In genomic region chr16:13585234-13585633, GRCm38 (mm10) we compare ENCODE assay signal across 15 mouse cellular contexts.
DNase-seq lines count a peak whose midpoint lies in the region; ATAC-seq lines count a peak whose summit lies in the region.
"Had no signal": no experiment of that assay in that cellular context is flagged by ENCODE, and none has a peak within 500 bp of the region (broad histone marks: within the 10 kb centered on the region; RNA-seq: fewer than 3 reads in every experiment).

No protein-coding gene starts in this region.

- DNase-seq in embryonic facial prominence, embryonic 14.5 days (ENCODE audit: low spot score): peak; percentile 12
- no peak for DNase-seq in embryonic facial prominence, embryonic 10.5 days (ENCODE audit: low spot score)
- peak; percentile 19 for DNase-seq in layer of hippocampus, adult 9-11 months
- no peak for DNase-seq in layer of hippocampus, postnatal 10 days (ENCODE audit: low spot score in 2 of 2)
- DNase-seq in forebrain, embryonic 11.5 days (ENCODE audit: low spot score): no peak
- DNase-seq: cerebellum, adult 18-20 months; thymus, postnatal 36 days had no signal

- no peaks in the 10 kb centered on the region for H3K27me3 ChIP-seq in embryonic facial prominence, embryonic 14.5 days (replicated peaks; ENCODE audit: control insufficient read depth, insufficient read depth, low read length)
- no peaks in the 10 kb centered on the region for H3K27me3 ChIP-seq in embryonic facial prominence, embryonic 10.5 days (replicated peaks; ENCODE audit: low read depth, poor library complexity, severe bottlenecking)
- H3K27me3 ChIP-seq in kidney, embryonic 15.5 days: no peaks in the 10 kb centered on the region
- no peaks in the 10 kb centered on the region for H3K27me3 ChIP-seq in stomach, embryonic 15.5 days (replicated peaks)
- H3K27me3 ChIP-seq in forebrain, embryonic 11.5 days (ENCODE audit: control insufficient read depth, insufficient read depth, low read length): no peaks in the 10 kb centered on the region
- H3K27me3 ChIP-seq in liver, embryonic 12.5 days (replicated peaks): no peaks in the 10 kb centered on the region
- H3K27me3 ChIP-seq: CH12.LX had no signal

- H3K4me2 ChIP-seq in embryonic facial prominence, embryonic 14.5 days (ENCODE audit: low read depth, low read length): no peak overlapping the region
- no peak overlapping the region for H3K4me2 ChIP-seq in kidney, embryonic 15.5 days
- H3K4me2 ChIP-seq in stomach, embryonic 15.5 days: no peak overlapping the region
- no peak overlapping the region for H3K4me2 ChIP-seq in forebrain, embryonic 11.5 days (ENCODE audit: low read depth, low read length, severe bottlenecking)
- no peak overlapping the region for H3K4me2 ChIP-seq in liver, embryonic 12.5 days

- 70% methylated on average over 9 of the region's 9 CpGs for WGBS in embryonic facial prominence, embryonic 14.5 days
- 88% methylated on average over 9 of the region's 9 CpGs for WGBS in embryonic facial prominence, embryonic 10.5 days
- WGBS in kidney, embryonic 15.5 days: 40% methylated on average over 9 of the region's 9 CpGs
- WGBS in stomach, embryonic 15.5 days: 49% methylated on average over 9 of the region's 9 CpGs
- 87% methylated on average over 9 of the region's 9 CpGs for WGBS in forebrain, embryonic 11.5 days
- 71% methylated on average over 9 of the region's 9 CpGs for WGBS in liver, embryonic 12.5 days (ENCODE audit: insufficient replicate concordance)

- H3K4me3 ChIP-seq in embryonic facial prominence, embryonic 14.5 days (ENCODE audit: low read depth, low read length): no peak overlapping the region
- H3K4me3 ChIP-seq in embryonic facial prominence, embryonic 10.5 days: no peak overlapping the region
- no peak overlapping the region for H3K4me3 ChIP-seq in kidney, embryonic 15.5 days (replicated peaks)
- H3K4me3 ChIP-seq in stomach, embryonic 15.5 days (replicated peaks): no peak overlapping the region
- H3K4me3 ChIP-seq in forebrain, embryonic 11.5 days (ENCODE audit: low read depth, low read length): no peak overlapping the region
- no peak overlapping the region for H3K4me3 ChIP-seq in liver, embryonic 12.5 days
- H3K4me3 ChIP-seq: hindbrain, embryonic 10.5 days; limb, embryonic 10.5 days; myocyte had no signal

- no peak for ATAC-seq in embryonic facial prominence, embryonic 14.5 days (ENCODE audit: low read depth)
- ATAC-seq in kidney, embryonic 15.5 days (replicated peaks; ENCODE audit: low FRiP score): peak; percentile 56; the same call in 1 of the 2 replicates
- ATAC-seq in stomach, embryonic 15.5 days (ENCODE audit: insufficient read depth, low FRiP score, low read depth): no peak; the same call in 1 of the 2 replicates
- no peak for ATAC-seq in forebrain, embryonic 11.5 days (replicated peaks; ENCODE audit: low FRiP score)
- ATAC-seq in liver, embryonic 12.5 days: no peak

- H3K27ac ChIP-seq in embryonic facial prominence, embryonic 14.5 days (replicated peaks; ENCODE audit: low read depth, low read length): no peak overlapping the region
- no peak overlapping the region for H3K27ac ChIP-seq in embryonic facial prominence, embryonic 10.5 days (replicated peaks)
- H3K27ac ChIP-seq in kidney, embryonic 15.5 days: peak overlapping the region; percentile 52
- peak overlapping the region; percentile 18; the same call in 1 of the 2 replicates for H3K27ac ChIP-seq in stomach, embryonic 15.5 days
- no peak overlapping the region for H3K27ac ChIP-seq in forebrain, embryonic 11.5 days (ENCODE audit: low read depth, low read length)
- no peak overlapping the region for H3K27ac ChIP-seq in liver, embryonic 12.5 days
- H3K27ac ChIP-seq: hindbrain, embryonic 10.5 days; limb, embryonic 10.5 days; liver, embryonic 14.5 days had no signal

- H3K36me3 ChIP-seq in embryonic facial prominence, embryonic 14.5 days (ENCODE audit: control insufficient read depth, insufficient read depth, low read length): 0 out of 2 replicates have a peak, but pooled peaks cover 14% of the 10 kb centered on the region
- peaks cover 13% of the 10 kb centered on the region; the same call in 1 of the 2 replicates for H3K36me3 ChIP-seq in embryonic facial prominence, embryonic 10.5 days (replicated peaks)
- H3K36me3 ChIP-seq in kidney, embryonic 15.5 days: peaks cover 14% of the 10 kb centered on the region; the same call in 1 of the 2 replicates
- no peaks in the 10 kb centered on the region for H3K36me3 ChIP-seq in stomach, embryonic 15.5 days
- H3K36me3 ChIP-seq in forebrain, embryonic 11.5 days (ENCODE audit: control insufficient read depth, insufficient read depth, low read length): no peaks in the 10 kb centered on the region
- peaks cover 22% of the 10 kb centered on the region; the same call in 1 of the 2 replicates for H3K36me3 ChIP-seq in liver, embryonic 12.5 days

- no peak overlapping the region for H3K9ac ChIP-seq in embryonic facial prominence, embryonic 14.5 days (ENCODE audit: low read depth, low read length)
- H3K9ac ChIP-seq in kidney, embryonic 15.5 days: no peak overlapping the region
- H3K9ac ChIP-seq in stomach, embryonic 15.5 days: no peak overlapping the region
- H3K9ac ChIP-seq in forebrain, embryonic 11.5 days (ENCODE audit: low read length): no peak overlapping the region
- H3K9ac ChIP-seq in liver, embryonic 12.5 days: no peak overlapping the region
- H3K9ac ChIP-seq: liver, embryonic 14.5 days had no signal

- H3K4me1 ChIP-seq in embryonic facial prominence, embryonic 14.5 days (ENCODE audit: control insufficient read depth, insufficient read depth, low read length): peaks cover 5% of the 10 kb centered on the region; the same call in 1 of the 2 replicates
- H3K4me1 ChIP-seq in embryonic facial prominence, embryonic 10.5 days: no peaks in the 10 kb centered on the region
- H3K4me1 ChIP-seq in kidney, embryonic 15.5 days: peaks cover 17% of the 10 kb centered on the region
- H3K4me1 ChIP-seq in stomach, embryonic 15.5 days: peaks cover 7% of the 10 kb centered on the region
- H3K4me1 ChIP-seq in forebrain, embryonic 11.5 days (replicated peaks; ENCODE audit: control insufficient read depth, insufficient read depth, low read length): no peaks in the 10 kb centered on the region
- no peaks in the 10 kb centered on the region; the same call in 1 of the 2 replicates for H3K4me1 ChIP-seq in liver, embryonic 12.5 days
- H3K4me1 ChIP-seq: limb, embryonic 10.5 days had no signal

- H3K9me3 ChIP-seq in embryonic facial prominence, embryonic 14.5 days (ENCODE audit: control insufficient read depth, low read length): no peaks in the 10 kb centered on the region
- no peaks in the 10 kb centered on the region for H3K9me3 ChIP-seq in embryonic facial prominence, embryonic 10.5 days
- no peaks in the 10 kb centered on the region for H3K9me3 ChIP-seq in kidney, embryonic 15.5 days (replicated peaks)
- no peaks in the 10 kb centered on the region for H3K9me3 ChIP-seq in stomach, embryonic 15.5 days
- H3K9me3 ChIP-seq in forebrain, embryonic 11.5 days (ENCODE audit: control insufficient read depth, low read length): no peaks in the 10 kb centered on the region
- H3K9me3 ChIP-seq in liver, embryonic 12.5 days (replicated peaks): no peaks in the 10 kb centered on the region
- H3K9me3 ChIP-seq: hindbrain, embryonic 10.5 days; limb, embryonic 10.5 days had no signal

Comparison
In these comparisons a context has a peak if more than half of its experiments do, and no peak if none do; other contexts are left out.
1. DNase-seq: peak in embryonic facial prominence, embryonic 14.5 days (single experiment) and layer of hippocampus, adult 9-11 months (single experiment); none in embryonic facial prominence, embryonic 10.5 days (single experiment), layer of hippocampus, postnatal 10 days (0 of 2) and forebrain, embryonic 11.5 days (single experiment).
2. H3K27ac ChIP-seq: peak in kidney, embryonic 15.5 days (single experiment) and stomach, embryonic 15.5 days (single experiment); none in embryonic facial prominence, embryonic 14.5 days (single experiment), embryonic facial prominence, embryonic 10.5 days (single experiment), forebrain, embryonic 11.5 days (single experiment) and liver, embryonic 12.5 days (single experiment).